Mouse (Mus musculus): Measurements from ENCODE around the gene Col5a3.
A peak's percentile ranks its signal among the peaks of the same experiment; 100 is the strongest.

Col5a3 gene

DNA sequence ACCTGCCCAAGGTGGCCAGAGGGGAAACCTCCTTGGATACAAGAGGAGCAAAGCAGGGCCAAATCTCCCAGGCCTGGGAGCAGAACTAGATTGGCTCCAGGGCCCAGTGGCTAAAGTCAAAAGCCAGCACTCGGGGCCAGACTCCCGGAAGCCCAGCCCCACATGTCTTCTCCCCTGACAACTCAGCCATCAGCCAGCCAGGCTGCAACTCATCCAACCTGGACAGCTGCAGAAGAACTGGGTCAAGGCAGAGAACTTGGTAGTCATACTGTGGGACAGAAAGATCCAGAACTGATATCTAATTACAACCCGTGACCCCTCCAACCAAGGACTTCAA lies 9.7 kb downstream of the Col5a3 start:
- no peak for DNase-seq (ENCODE audit: low spot score in 2 of 2)

DNA sequence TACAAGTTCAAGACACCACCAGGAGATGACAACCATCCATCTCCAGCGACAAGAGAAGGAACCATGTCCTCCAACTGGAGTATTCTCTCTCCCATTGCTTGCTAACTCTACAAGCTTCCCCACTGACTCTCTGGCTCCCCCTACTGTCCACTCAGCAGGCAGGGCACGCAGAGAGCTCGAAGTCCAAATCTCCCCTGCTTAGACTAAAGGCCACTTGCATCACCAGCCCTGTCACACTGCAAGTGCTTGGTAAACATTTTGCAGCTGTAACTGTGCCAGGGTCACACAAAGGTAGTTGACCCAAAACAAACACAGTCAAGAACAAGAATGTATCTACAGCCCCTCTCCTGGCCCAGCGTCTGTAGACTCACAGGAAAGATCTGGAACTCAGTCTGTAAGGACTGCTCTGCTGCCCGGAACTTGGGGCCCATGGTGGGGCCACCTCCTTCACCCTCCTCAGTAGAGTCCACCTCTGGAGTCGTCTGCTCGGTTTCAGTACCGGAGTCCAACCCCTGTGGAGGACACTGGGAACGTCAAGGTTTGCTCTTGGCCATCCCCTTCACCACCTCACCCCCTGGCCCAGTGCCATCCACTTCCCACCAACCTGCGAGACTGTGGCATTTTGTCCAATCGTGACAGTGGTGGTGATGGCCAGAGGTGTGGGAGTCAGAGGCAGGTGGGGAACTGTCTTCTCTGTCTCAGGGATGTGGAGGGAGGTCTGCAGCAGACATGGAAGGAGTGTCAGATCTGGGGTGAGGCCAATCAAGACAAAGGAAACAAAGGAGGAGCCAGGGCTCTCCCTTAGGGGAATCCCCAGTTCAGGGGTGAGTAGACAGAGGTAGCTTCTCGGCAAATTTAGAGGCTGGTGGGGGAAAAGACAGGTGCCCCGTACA lies 10.4 kb downstream of the Col5a3 start:
- peak; percentile 32 to 71 for DNase-seq (ENCODE audit: low spot score in 2 of 2)

DNA sequence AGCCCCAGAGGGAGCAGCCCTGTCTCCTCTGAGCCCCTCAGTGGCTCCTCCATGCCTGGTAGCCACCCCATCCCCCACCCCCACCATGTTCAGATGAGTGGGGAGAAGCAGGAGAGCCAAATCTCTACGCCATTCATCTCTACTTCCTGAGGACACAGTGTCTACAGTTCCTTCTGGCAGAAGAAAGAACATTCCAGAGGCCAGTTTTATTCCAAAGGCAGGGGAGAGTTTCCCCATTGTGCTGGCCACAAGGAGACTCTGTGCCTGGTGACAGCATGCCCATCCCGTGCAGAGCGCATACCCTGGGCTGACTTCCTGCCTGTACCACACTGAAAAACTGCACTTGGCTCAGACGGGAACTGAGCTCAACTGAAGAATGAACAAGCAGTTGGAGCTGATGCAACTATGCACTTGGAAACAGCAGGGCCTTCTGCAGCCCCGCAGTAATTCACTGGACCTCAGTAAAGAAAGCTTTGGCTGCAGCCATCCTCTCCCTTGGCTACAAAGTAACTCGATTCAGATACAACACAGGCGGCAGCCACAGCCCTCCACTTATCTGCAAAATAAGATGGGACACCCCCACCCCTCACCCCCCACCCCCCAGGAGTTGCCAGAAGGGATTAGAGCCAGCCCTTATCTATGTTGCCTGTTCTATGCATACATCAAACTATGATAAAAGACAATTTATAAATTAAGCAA lies 20.6 kb downstream of the Col5a3 start:
- peak; percentile 31 to 51 for DNase-seq (ENCODE audit: low spot score in 2 of 2)

DNA sequence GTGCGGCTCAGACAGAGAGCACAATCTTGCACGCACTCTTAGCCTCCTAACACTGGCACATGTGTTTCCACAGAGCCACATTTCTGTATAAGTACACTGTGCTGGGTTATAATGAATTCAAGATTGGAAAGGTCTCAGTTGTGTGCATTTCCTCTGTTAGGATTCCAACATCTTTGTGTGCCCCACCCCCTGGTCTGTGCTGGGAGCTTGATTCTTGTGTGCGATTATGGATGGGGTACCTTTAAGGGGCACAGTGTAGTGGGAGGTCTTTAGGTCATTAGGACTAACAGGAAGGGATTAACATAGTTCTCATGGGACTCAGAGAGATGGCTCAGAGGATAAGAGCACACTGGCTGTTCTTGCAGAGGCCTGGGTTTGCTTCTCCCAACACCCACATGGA lies 24.5 kb downstream of the Col5a3 start:
- DNase-seq (ENCODE audit: low spot score in 2 of 2), result no peak

DNA sequence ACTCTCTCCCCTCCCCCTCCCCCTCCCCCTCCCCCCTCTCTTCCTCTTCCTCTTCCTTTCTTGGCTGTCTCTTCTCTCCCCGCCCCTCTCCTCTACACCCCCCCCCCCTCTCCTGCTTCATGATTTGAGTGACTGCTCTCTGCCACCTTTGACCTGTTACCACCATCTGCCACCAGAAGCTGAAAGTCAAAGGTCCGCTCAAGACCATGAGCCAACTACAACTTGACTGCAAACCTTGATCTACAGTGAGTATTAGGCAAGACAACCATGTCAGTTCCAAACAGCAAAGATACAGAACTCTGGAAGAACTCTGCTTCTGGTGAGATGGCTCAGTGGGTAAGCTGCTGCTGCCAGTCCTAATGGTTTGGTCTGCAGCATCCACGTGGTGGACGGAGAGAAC lies 25.2 kb downstream of the Col5a3 start:
- no peak for DNase-seq (ENCODE audit: low spot score in 2 of 2)

DNA sequence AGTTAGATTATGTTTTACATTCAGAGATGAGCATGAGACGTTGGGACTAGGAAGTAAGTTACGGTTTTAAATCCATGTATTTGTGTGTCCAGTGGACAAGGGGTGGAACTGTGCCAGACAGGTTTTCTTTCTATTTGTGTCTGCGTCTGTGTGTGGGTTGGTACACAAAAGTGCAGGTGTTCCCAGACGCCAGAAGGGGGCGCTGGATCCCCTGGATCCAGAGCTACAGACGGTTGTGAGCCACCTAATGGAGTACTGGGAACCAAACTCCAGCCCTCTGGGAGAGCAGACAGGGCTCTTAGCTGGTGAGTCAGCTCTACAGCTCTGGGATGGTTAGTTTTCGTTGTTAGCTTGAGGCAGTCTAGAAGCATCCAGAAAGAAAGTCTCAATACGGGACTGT lies 26.9 kb downstream of the Col5a3 start:
- DNase-seq (ENCODE audit: low spot score in 2 of 2), result no peak

DNA sequence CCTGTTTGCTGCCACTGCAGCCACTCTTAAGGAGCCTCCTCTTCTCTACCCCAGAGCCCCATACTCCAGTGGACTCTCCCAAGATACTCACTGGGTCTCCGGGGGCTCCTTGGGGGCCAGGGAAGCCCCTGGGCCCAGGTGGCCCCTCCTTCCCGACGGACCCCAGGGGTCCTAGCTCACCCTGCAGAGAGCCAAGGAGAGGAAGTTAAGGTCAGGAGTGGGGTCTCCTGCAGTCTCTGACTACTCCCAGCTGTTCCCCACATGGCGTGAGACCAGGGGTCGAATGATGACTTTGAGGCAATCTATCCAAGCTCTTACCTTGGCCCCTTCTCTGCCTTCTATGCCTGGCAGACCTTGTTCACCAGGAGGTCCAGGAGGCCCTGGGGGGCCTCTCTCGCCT lies 29.8 kb downstream of the Col5a3 start:
- DNase-seq (ENCODE audit: low spot score in 2 of 2), result no peak

DNA sequence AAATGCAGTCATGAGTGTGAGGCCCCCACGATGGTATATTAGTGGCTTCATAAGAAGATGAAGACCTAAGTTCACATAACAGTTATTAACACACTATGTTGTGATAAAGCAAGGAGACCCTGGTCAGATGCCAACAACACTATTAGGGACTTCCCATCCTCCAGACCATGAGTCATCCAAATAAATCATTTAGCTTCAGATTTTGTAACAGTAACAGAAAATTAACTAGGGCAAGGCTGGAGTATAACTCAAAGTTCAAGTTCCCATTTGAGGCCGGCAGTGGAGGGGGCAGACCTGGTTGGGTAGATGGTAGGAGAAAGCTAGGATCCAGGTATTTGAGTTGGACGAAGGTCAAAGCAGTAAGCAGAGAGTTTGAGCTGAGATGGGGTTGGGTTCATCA lies 33.6 kb downstream of the Col5a3 start:
- no peak for DNase-seq (ENCODE audit: low spot score in 2 of 2)

DNA sequence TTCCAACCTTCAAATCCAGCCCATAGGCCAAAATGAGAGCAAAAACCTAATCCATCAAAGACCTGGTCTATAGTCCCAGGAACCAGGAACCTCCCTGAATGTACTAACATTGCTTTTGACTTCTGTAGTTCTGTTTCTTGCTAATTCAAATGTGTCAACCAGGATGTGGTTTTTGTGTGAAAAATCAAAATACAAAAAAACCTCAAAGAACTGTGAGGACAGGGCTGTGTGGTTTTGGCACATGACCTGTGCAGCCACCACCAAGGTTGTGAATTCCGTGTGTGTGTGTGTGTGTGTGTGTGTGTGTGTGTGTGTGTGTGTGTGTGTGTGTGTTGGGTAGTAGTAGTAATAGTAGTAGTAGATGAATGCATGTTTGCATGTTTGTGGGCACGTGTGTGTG lies 49.6 kb downstream of the Col5a3 start:
- no peak for DNase-seq (ENCODE audit: low spot score in 2 of 2)

DNA sequence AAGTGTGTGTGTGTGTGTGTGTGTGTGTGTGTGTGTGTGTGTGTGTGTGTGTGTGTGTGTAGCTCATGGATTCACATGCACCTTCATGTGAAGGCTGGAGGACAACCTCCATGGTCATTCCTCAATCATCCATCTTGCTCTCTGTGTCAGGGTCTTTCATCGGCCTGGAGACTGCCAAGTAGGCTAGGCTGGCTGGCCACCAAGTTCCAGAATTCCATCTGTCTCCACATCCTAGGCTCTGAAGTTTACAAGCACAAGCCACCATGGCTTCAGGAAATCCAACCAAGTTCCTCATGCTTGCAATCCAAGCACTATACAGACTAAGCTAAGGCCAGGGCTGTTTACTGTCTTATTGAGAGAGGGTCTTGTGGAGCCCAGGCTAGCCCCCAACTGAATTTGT lies 51.8 kb downstream of the Col5a3 start:
- DNase-seq (ENCODE audit: low spot score in 2 of 2), result no peak

DNA sequence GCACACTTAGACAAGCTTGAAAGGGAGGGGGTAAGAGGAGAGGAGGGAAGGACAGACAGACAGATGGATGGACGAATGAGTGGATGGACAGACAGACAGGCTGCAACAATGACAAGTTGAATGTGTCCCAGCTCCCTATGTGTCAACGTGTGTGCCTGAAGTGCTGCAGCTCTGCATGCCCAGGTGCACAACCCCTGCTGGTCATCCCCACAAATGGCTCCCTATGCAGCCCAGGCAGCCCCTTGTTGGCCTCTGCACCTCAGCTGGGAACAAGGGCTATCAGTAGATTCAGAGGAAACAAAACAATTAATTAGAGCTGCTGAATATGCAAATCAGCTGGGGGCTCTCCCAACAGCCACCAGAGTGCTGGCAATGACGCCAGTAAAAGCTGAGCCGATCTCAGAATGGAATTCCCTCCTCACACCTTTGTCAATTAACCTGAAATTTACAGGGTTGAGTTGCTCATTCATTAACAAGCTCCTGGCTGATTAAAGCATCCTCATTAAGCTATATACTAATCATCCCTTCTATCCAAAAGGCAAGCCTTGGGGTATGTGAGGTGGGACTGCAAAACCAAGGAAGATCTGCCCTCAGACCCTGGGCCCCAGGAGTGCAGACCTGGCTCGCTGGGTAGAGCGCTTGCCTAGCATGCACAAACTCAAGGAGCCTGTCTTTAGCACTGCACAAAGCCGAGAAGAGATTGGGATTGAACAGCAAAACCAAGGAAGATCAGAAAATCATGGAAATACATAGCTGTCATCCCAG lies 52.5 kb downstream of the Col5a3 start:
- DNase-seq (ENCODE audit: low spot score in 2 of 2), result no peak

DNA sequence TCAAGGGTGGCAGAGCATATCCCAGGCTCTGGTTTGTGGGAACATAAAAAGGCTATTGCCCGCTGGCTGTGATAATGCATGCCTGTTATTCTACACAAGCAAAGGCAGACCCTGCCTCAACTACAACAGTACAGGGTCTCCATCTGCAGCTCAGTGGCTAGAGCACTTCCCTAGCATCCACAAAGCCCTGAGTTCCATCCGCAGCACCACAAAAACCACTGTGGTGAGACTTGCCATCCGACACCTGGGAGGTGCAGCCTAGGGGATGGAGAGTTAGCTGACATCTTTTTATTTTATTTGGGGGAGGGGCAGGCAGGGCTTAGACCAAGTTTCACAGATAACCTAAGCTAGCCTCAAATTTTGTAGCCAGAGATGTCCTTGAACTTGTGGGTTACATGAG lies 53.5 kb downstream of the Col5a3 start:
- no peak for DNase-seq (ENCODE audit: low spot score in 2 of 2)

DNA sequence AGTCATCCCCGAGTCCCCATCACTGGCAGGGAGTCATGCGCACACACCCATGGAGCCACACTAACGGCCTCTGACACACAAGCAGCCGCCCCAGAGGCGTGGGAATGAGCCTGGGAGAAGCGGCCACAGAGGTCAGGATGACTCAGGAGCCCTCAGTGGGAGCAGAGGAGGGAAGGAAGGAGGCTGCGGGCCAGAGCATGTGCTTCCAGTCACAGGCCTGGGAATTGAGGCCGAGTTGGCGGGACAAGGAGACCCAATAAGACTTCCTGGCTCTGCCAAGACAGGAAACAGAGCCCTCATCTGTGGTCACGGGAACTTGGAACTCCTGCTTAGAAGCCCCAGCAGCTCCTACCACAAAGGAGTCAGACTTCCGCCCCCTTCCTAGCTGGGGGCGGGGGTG lies 54.1 kb downstream of the Col5a3 start:
- no peak for DNase-seq (ENCODE audit: low spot score in 2 of 2)

DNA sequence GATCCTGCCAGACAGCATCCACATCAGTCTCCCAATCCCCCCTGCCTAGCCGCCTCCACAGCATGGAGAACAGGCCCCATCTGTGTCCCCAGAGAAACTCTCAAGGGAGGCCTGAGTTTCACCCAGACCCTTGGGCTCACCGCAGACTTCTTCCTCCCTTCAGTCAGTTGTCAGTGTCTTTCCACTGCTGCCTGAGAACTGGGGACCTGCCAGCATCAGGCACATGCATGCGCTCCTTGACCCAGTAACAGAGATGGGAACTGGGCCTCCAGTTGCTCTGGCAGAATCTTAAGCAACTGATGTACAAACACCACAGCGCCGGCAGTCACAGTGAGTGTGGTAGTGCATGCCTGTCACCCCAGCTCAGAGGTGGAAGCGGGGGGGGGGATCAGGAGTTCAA lies 56.0 kb downstream of the Col5a3 start:
- DNase-seq (ENCODE audit: low spot score in 2 of 2), result no peak

DNA sequence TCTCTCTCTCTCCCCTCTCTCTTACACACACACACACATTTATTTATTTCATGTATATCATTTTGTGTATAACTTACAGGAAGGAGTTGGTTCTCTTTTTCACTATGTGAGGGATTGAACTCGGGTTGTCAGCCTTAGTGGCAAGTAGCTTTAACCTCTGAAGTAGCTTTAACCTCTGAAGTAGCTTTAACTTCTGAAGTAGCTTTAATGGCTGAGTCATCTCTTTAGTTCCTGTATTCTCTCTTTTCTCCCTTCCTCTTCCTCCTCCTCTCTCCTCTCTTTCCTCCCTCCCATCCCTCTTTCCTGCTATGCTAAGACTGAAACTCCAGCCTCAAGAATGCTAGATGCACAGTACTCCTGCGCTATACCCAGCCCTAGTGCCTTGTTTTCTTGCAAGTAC lies 56.6 kb downstream of the Col5a3 start:
- no peak for DNase-seq (ENCODE audit: low spot score in 2 of 2)

DNA sequence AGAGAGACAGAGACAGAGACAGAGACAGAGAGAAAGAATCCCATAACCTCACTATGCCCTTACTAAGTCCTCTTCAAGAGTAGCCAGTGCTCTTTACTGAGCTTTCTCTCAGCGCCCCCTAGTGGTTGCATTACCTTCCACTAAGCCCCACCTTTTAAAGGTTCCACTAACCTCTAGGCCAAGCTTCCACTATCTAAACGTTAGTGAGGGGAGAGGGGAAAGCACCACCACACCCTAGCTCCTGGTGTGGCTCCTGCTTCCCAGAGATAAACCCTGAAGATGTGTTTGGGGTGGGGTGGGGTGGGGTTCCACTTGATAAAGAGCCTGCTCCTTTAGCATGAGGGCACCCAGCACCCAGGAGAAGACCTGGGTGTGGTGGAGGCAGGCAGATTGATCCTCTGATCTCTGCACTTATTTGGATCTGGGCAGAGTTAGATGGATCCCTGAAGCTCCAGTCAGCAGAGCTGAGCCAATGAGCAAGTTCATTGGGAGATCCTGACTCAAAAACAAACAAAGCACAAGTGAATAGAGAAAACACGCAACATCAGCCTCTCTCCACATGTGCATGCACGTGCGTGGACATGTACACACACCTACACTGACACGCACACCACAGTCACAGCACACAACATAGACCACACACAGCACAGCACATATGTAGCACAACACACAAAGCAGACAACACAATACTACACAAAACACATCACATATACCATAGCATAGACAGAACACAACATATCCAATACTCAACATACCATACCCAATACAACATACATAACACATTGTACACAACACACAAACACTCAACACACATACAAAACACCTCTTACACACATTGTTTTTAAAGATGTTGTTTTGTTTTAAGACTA lies 57.5 kb downstream of the Col5a3 start:
- DNase-seq (ENCODE audit: low spot score in 2 of 2), result peak in 1 of 2 experiments; percentile 62

DNA sequence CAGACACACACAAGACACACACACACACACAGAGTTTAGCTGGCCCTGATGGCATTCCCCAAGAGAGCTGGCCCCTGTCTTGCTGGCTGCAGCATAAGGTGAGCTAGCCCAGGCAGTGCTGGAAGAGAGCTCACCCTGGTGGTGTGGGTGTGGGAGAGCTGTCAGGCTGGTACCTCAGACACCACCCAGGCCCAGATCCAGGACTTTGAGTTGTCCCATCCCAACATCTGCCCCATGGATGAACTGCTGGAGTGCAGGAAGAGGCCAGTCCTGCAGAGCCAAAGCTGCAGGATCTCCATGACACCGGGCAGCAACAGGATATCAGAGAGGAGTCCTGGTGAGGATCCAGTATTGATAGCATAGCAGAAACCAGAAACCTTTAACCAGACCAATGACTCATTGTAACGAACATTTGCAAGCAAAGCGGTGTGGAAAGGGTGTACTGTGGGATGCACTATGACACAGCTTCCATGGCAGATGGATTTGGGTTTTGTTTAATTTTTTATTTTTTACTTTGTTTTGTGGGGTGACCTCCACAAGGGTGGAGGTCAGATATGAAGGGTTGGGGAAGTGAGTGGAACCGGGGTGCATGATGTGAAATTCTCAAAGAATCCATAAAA lies 58.7 kb downstream of the Col5a3 start:
- no peak for DNase-seq (ENCODE audit: low spot score in 2 of 2)

DNA sequence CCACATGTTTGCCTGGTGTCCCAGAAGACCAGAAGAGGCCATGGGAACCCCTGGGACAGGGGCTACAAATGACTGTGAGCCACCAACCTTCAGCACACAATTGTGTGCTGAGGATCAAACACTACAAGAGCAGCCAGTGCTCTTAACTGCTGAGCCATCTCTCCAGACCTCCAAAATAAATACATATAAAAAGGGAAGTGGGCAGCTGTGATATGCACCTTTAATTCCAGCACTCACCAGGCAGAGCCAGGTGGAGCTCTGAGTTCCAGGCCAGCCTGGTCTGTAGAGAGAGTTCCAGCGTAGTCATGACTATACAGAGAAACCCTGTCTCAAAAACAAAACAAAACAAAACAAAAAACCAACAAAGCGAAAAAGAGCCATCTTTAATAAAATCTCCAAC lies 60.5 kb downstream of the Col5a3 start:
- no peak for DNase-seq (ENCODE audit: low spot score in 2 of 2)

DNA sequence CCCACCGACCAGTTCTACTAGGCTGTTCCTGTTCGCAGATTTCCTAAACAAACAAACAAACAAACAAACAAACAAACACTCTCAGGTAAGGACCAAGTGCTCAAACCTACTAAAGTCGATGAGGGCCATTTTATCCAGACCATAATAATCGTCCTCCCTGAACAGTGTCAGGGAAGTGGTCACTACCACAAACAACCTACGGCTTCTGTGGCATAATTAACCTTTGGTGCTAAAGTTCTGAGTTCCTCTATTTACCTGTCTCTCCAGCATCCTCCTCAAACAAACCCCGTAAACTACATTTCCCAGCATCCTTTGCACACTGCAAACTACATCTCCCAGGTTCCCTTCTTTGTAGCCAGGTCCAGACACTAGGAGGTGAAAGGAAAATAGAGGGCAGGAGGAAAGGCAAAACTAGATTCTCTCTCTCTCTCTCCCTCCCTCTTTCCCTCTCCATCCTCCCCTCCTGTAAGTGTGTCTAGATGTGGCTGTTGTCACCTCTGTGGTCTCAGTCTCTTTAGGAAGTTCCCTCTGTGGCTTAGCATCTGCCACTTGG lies 63.3 kb downstream of the Col5a3 start:
- DNase-seq (ENCODE audit: low spot score in 2 of 2), result no peak

DNA sequence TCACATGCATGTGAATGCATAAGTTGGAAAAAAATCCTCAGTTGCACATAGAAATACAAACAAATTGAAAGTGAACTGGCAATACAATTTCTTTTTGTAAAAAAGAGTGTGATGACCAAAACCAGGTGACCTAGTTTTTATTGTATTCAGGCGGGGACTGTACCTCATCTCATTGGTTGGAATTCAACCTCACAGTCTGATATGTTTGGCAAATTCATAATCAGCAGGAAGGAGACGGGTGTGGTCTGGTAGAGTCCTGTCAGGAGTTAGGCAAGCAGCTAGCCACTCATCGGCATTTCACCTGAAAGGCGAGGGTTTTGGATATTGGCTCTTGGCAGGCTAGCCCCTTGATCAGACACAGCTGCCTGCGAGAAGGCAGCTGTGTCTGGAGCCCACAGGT lies 65.7 kb downstream of the Col5a3 start:
- DNase-seq (ENCODE audit: low spot score in 2 of 2), result no peak

DNA sequence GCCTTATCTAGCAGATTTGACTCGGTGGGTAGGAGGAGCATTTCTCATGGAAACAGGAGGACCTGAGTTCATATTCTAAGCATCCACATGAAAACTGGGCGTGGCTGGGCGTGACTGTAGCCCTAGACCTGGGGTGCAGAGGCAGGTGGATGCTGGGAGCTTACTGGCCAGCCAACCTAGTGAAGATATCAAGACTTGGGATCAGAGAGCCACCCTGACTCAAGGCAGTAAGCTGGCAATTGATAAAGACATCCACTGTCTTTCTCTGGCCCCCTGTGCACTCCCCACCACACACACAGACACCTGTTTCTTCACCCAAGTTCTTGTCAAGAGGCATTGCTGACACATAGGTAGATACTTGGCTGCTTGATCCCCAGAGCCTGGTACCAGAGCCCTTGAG lies 66.3 kb downstream of the Col5a3 start:
- no peak for DNase-seq (ENCODE audit: low spot score in 2 of 2)

Measured in right cerebral cortex, adult 2 months (tissue).